Mouse (Mus musculus) heart, embryonic 10.5 days (tissue): ENCODE measurements around the gene Zdhhc1. TPM values are rescaled to one million over a fixed set of nuclear protein-coding genes. Genes with fewer than 3 reads are reported as not detected.

Experiments
- DNase-seq: peaks from one replicate; pipeline ENCODE4 v3.0.0-alpha.2; 2017; ENCODE audit warnings: low spot score
- H3K27ac ChIP-seq: fragments of 300-500 bp; sonication (generic); 2 replicates; pipeline ENCODE4 v1.5.1; 2016; ENCODE audit warnings: mild to moderate bottlenecking
- H3K27me3 ChIP-seq: fragments of 300-500 bp; sonication (generic); 2 replicates; pipeline ENCODE4 v1.6.1; 2016; ENCODE audit warnings: mild to moderate bottlenecking; ENCODE audit not compliant: poor library complexity, insufficient read depth, severe bottlenecking
- H3K36me3 ChIP-seq: fragments of 300-500 bp; sonication (generic); 2 replicates; pipeline ENCODE4 v1.6.1; 2016; ENCODE audit warnings: mild to moderate bottlenecking, moderate library complexity
- H3K4me1 ChIP-seq: fragments of 300-500 bp; sonication (generic); 2 replicates; pipeline ENCODE4 v1.6.1; 2016; ENCODE audit warnings: mild to moderate bottlenecking
- H3K4me3 ChIP-seq: fragments of 300-500 bp; sonication (generic); 2 replicates; pipeline ENCODE4 v1.5.1; 2016; ENCODE audit warnings: mild to moderate bottlenecking, moderate library complexity
- H3K9me3 ChIP-seq: fragments of 300-500 bp; sonication (generic); 2 replicates; pipeline ENCODE4 v1.6.1; 2016; ENCODE audit warnings: mild to moderate bottlenecking, moderate library complexity
- WGBS: fragments of 180-500 bp; shearing (Covaris S2); methylation state at CpG from one replicate; pipeline ENCODE4 v1.1.7; 2016; 5-methylcytosine and 5-hydroxymethylcytosine counted together
- polyA plus RNA-seq: library from polyadenylated mRNA; unstranded; fragments of >200 nt; fragmentation: Nextera tagmentation; extraction: Ambion mirVana; gene quantifications from 2 replicates; pipeline ENCODE4 v1.2.1, GENCODE M21; 2016

Zdhhc1 gene
- 16.1 and 21.6 TPM in 2 replicates for polyA plus RNA-seq

GRCm38 (mm10) chr8:105496439-105497180, at the start of gene Zdhhc1:
Gene Zdhhc1, minus strand, starts transcription at chr8:105496902.
- peak within 1 kb of the TSS; percentile 80 for H3K4me3 ChIP-seq
- H3K27me3 ChIP-seq: no peaks in the 10 kb centered on the region
- H3K4me1 ChIP-seq: peaks cover 13% of the 10 kb centered on the region
- DNase-seq: peak; percentile 91
- no peaks in the 10 kb centered on the region for H3K36me3 ChIP-seq
- peak within 1 kb of the TSS; percentile 92 for H3K27ac ChIP-seq
- no peaks in the 10 kb centered on the region for H3K9me3 ChIP-seq
- WGBS: under 1% methylated on average over 68 of the region's 68 CpGs

GRCm38 (mm10) chr8:105545249-105545648, 48.5 kb upstream of the Zdhhc1 start:
- H3K27me3 ChIP-seq: no peaks in the 10 kb centered on the region
- H3K27ac ChIP-seq: peak overlapping the region; percentile 32; the same call in 1 of the 2 replicates
- DNase-seq: no peak
- H3K36me3 ChIP-seq: peaks cover 10% of the 10 kb centered on the region; the same call in 1 of the 2 replicates
- H3K4me1 ChIP-seq: peaks cover 30% of the 10 kb centered on the region
- no peak overlapping the region for H3K4me3 ChIP-seq
- no peaks in the 10 kb centered on the region for H3K9me3 ChIP-seq
- WGBS: 68% methylated on average over 3 of the region's 3 CpGs

DNA sequence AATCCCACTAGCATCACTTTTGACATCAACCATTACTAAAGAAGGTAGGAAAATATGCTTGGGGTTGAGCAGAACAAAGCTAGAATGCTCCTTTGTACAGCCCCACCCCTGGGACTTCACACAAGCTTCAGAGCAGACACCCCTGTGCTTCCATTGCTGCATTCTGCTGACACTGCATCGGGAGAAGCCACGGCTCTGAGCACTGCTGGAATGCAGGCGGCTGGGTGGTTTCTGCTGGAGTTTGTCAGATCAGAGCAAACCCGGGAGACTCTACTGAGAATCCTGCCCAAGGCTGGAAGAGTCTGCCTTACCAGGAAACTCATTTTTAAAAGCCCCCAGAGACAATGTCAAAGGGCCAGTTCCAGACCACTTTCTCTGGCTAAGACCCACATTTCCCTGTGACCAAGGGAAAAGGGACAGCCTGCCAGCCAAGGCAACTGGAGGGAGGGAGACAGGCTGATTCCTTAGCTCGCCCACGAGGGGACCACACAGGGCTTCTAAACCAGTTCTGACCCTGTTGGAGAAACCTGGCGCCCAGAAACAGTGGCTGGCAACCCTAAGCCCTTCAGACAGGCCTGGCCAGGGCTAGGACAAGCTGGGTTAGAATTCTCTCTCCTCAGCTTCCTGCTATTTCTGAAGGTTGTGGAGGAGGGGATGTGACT, 48.0 kb upstream of the Zdhhc1 start:
- Histone ChIP-seq H3K27ac (peak overlapping the region; percentile 32), H3K4me1 (peaks cover 30% of the 10 kb centered on the region), H3K4me3 (0 out of 2 replicates have a peak overlapping the region, but pooled peaks have one; percentile 0), H3K9me3 (no peaks in the 10 kb centered on the region), H3K36me3 (peaks cover 9% of the 10 kb centered on the region; the same call in 1 of the 2 replicates), H3K27me3 (no peaks in the 10 kb centered on the region)
- no peak for DNase-seq
- WGBS: 32% methylated on average over 7 of the region's 7 CpGs

DNA sequence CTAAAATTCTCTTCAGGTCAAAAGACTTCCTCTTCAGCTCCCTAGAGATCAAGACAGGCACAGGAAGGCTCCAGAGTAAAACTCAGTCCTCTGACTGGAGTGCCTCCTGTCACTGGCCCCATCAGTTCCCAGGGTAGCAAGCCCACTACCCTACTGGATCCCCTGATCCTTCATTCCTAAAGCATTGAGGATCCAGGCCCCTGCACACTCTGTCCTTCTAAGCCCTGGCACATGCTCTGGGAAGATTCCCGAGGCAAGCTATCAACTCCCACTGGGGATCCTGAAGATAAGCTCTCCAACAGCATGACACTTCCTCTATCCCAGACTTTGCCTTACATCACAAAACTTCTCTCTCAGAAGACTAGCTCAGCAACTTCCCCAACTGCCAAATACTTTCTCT, 47.0 kb upstream of the Zdhhc1 start:
- Histone ChIP-seq H3K4me3 (no peak overlapping the region), H3K9me3 (no peaks in the 10 kb centered on the region), H3K27me3 (no peaks in the 10 kb centered on the region), H3K27ac (no peak overlapping the region; the same call in 1 of the 2 replicates), H3K36me3 (peaks cover 15% of the 10 kb centered on the region), H3K4me1 (peaks cover 30% of the 10 kb centered on the region)
- no peak for DNase-seq
- 12% methylated on average over 1 of the region's 1 CpGs for WGBS

DNA sequence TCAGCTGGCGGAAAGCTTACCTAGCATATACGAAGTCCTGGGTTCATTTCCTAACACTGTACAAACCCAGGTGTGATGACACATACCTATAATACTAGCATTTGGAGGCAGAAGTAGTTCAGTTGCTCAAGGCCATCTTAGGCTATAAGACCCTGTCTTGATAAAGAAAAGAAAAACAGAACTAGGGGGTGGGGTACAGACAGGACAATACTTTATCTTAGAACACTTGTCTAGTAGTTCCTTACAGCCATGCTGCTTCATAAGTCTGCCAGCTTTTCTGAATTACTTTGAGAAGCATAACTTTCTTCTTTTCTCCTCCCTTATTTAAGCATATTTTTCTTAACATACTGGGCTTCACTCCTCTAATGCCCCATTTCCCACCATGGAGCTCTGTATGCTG, 46.1 kb upstream of the Zdhhc1 start:
- Histone ChIP-seq H3K27me3 (no peaks in the 10 kb centered on the region), H3K4me1 (peaks cover 30% of the 10 kb centered on the region), H3K36me3 (peaks cover 24% of the 10 kb centered on the region), H3K9me3 (no peaks in the 10 kb centered on the region), H3K4me3 (no peak overlapping the region), H3K27ac (no peak overlapping the region)
- 85% methylated on average over 2 of the region's 2 CpGs for WGBS
- no peak for DNase-seq

GRCm38 (mm10) chr8:105542032-105542656, 45.4 kb upstream of the Zdhhc1 start:
- DNase-seq: no peak
- Histone ChIP-seq H3K36me3 (peaks cover 30% of the 10 kb centered on the region), H3K27ac (no peak overlapping the region; the same call in 1 of the 2 replicates), H3K27me3 (no peaks in the 10 kb centered on the region), H3K4me3 (no peak overlapping the region), H3K9me3 (no peaks in the 10 kb centered on the region), H3K4me1 (peaks cover 30% of the 10 kb centered on the region)
- WGBS: 82% methylated on average over 3 of the region's 3 CpGs

DNA sequence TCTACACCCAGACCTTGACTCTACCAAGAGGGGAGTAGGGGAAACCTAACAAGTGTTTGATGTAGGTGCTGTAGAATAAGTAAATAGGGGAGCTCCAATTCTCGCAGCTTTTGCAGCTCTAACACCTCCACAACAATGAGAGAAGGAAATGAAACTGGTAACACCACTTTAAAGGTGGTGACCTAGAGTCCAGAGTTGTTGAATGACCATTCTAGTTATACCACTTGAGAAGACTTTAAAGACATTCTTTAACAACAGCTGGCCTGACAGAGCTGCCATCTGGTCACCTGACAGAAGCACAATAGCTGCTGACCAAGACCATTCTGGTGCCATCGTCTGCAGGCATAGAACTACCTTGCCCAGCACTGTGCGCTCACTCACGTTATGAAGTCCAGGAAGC, 42.2 kb upstream of the Zdhhc1 start:
- Histone ChIP-seq H3K4me3 (no peak overlapping the region), H3K36me3 (peaks cover 41% of the 10 kb centered on the region), H3K27me3 (no peaks in the 10 kb centered on the region), H3K4me1 (peaks cover 14% of the 10 kb centered on the region), H3K9me3 (no peaks in the 10 kb centered on the region), H3K27ac (no peak overlapping the region)
- no peak for DNase-seq
- WGBS: 90% methylated on average over 4 of the region's 4 CpGs

GRCm38 (mm10) chr8:105537011-105537677, 40.4 kb upstream of the Zdhhc1 start:
- DNase-seq: no peak
- Histone ChIP-seq H3K27ac (no peak overlapping the region), H3K4me3 (no peak overlapping the region), H3K9me3 (no peaks in the 10 kb centered on the region), H3K27me3 (no peaks in the 10 kb centered on the region), H3K36me3 (peaks cover 41% of the 10 kb centered on the region), H3K4me1 (peaks cover 24% of the 10 kb centered on the region)
- 95% methylated on average over 6 of the region's 6 CpGs for whole genome bisulfite sequencing

GRCm38 (mm10) chr8:105536546-105536945, 39.8 kb upstream of the Zdhhc1 start:
- Histone ChIP-seq H3K27me3 (no peaks in the 10 kb centered on the region), H3K27ac (no peak overlapping the region), H3K36me3 (peaks cover 37% of the 10 kb centered on the region), H3K4me3 (no peak overlapping the region), H3K4me1 (peaks cover 28% of the 10 kb centered on the region), H3K9me3 (no peaks in the 10 kb centered on the region)
- no peak for DNase-seq
- 96% methylated on average over 3 of the region's 3 CpGs for WGBS

DNA sequence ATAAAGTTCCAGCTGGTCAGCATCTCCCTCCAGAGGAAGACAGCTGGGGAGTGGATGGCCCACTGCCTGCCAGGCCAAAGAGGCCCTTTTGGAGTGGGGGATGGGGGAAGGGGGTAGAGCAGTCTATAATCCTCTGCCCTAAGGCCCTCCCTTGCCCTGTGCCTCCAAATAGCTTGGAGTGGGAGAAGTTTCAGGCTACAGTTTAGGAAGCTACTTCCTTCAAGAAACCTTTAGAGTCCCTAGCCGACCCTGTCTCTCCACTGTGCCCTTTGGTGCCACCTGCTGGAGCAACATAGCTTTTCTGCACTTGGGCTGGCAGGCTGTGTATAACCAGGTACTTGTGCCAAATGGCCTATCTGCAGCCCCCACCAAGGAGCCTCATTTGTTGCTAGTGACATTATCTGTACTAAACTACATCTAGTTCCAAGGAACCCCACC, 37.2 kb upstream of the Zdhhc1 start:
- Histone ChIP-seq H3K4me1 (peaks cover 41% of the 10 kb centered on the region), H3K36me3 (peaks cover 40% of the 10 kb centered on the region), H3K9me3 (no peaks in the 10 kb centered on the region), H3K27me3 (no peaks in the 10 kb centered on the region), H3K27ac (peak overlapping the region; percentile 69; the same call in 1 of the 2 replicates), H3K4me3 (no peak overlapping the region)
- WGBS: 0% methylated on average over 1 of the region's 1 CpGs
- DNase-seq: peak; percentile 84

GRCm38 (mm10) chr8:105533439-105533838, 36.7 kb upstream of the Zdhhc1 start:
- Histone ChIP-seq H3K4me3 (no peak overlapping the region), H3K36me3 (peaks cover 36% of the 10 kb centered on the region), H3K27ac (peak overlapping the region; percentile 69; the same call in 1 of the 2 replicates), H3K27me3 (no peaks in the 10 kb centered on the region), H3K9me3 (no peaks in the 10 kb centered on the region), H3K4me1 (peaks cover 41% of the 10 kb centered on the region)
- DNase-seq: no peak
- 2% methylated on average over 2 of the region's 2 CpGs for WGBS

GRCm38 (mm10) chr8:105531774-105532173, 35.1 kb upstream of the Zdhhc1 start:
- WGBS: 66% methylated on average over 2 of the region's 2 CpGs
- Histone ChIP-seq H3K4me1 (peaks cover 41% of the 10 kb centered on the region), H3K4me3 (no peak overlapping the region), H3K27me3 (no peaks in the 10 kb centered on the region), H3K36me3 (peaks cover 28% of the 10 kb centered on the region), H3K9me3 (no peaks in the 10 kb centered on the region), H3K27ac (no peak overlapping the region)
- DNase-seq: no peak
